Mouse (Mus musculus) kidney, postnatal 36 days (tissue): ENCODE results near the gene Cd55b.
"Not testable (repeated sequence)": the region's sequence is repeated elsewhere in the genome, so short reads cannot be mapped to it uniquely, and the experiment has no call there.

Experiments used
- DNase-seq, 2 experiments: peaks; one replicate each; pipeline ENCODE4 v3.0.0; 2021 to 2022; ENCODE audit warnings: mixed read lengths in 2 of 2

Gene Cd55b

DNA sequence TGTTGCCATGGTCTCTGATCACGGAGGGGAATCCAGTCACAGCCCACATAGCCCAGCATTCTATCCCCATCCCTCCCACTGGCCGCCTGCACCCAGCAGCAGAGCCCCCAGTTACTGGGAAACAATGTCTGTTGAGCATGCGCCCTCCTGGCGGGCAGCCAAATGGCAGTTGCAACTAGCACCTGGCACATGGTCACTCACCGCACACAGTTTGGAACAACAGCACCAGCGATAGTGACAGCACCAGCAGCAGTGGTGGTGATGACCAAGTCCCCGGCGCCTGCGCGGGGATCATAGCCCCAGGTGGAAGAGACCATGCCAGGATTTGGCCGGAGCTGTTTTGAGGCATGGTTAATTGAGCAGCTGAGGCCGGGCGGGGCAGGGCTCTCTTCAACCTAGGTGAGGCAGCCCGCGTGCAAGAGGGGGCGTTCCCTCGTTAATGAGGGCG lies at the start of gene Cd55b:
TSS of gene Cd55b (minus strand) at position 346 of the 448 bp plus-strand sequence.
- peak in 1 of 2 experiments; percentile 45 for DNase-seq

DNA sequence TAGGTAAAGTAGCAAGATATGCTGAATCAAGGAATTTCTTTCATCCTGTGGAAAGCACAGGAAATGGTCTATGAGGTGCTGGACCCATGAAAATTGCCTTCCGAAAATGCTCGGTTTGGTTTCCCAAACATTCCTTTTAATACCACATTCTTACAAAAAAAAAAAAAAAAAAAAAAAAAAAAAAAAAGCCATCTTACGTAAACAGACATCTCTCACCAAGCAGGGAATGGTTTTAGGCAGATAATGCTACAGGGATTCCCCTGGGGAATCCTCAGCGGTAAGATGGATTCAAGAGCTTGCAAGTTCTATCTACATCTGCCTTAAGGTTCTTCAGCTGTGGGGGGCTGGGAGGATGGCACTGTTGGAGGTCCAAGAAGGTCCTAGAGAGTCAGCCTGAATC lies 47.3 kb upstream of the Cd55b start:
- DNase-seq = no peak

DNA sequence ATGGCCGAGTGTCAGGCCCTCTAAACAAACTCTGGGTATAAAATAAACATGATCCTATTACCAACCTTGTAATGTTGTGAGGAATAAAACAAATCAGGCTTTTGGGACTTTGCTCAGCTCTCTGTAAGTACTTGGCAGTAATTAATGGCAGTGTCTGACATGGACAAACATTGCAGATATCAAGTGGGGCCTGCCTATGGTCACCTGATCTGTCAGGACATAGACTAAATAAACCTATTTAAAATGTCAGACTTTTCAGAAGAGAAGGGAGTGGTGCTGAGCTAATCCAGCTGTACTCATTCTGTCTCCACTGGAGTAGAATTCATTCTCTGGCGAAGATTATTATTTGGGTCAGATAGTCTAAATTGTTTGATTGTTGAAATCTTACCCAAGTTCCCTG lies 44.6 kb upstream of the Cd55b start:
- no peak for DNase-seq

DNA sequence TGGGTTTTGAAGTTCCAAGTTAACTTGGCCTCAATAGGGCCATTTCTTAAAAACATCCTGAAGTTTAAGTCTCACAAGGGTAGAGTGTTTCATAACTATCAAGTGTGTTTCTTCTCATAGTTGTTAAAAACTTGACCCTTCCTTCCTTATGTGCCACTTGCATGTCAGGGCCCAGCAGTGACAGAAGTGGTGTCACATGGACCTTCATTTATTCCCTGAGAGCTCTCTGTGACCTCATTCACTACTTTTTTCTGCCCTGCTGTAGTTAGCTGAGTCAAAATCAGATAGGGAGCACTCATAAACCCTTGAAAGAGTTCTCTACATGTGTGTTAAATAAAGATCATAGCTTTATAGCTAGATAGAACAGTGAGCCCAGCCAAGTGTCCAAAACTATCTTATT lies 41.4 kb upstream of the Cd55b start:
- no peak for DNase-seq

DNA sequence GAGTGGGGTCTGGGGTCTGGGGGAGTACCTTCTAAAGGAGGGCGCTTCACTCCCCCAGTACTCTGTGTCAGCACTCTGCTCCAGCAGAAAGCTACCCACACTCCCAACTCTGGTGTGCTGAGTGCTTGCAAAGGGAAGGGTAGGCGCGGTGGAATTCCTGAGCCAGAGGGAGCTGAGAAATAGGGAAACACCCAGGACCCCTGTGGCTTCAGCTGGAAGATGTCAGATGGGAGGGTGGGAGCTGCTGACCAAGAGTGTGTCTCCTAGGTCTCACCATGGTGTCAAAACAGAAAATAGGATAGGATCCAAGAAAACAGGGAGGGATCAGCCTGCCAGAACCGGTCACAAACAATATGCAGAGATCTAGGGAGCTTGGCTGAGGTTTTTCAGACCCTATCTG lies 40.1 kb upstream of the Cd55b start:
- DNase-seq = peak in 1 of 2 experiments; percentile 6

DNA sequence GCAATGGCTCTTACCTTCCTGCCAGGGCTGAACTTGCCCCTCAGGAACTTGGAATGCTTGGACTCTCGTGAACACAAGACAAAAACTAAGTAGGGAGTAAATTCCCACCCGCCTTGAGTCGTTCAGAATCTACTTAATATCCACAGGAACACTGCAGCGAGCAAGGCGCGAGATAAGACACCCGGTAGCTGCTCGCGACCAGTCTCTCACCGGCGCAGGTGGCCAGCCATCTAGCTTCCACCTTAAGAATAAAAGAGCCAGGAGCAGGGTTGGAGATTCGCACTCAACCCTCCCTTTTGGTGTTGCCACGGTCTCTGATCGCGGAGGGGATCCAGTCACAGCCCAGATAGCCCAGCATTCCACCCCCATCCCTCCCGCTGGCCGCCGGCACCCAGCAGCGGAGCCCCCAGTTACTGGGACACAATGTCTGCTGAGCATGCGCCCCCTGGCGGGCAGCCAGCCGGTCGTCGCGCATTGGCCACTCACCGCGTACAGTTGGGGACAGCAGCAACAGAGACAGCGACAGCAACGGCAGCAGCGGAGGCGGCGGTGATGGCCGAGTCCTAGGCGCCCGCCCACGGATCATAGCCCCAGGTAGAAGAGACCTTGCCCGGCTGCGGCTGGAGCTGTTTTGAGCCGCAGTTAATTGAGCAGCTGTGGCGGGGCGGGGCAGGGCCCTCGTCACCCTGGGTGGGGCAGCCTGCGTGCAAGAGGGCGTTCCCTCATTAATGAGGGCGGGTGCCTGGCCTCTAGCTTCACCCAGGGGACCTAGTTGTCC lies 39.5 kb upstream of the Cd55b start, which contains the start of gene Cd55:
TSS of gene Cd55 (minus strand) at position 661 of the 778 bp plus-strand sequence.
- DNase-seq = peak; percentile 80 to 93

DNA sequence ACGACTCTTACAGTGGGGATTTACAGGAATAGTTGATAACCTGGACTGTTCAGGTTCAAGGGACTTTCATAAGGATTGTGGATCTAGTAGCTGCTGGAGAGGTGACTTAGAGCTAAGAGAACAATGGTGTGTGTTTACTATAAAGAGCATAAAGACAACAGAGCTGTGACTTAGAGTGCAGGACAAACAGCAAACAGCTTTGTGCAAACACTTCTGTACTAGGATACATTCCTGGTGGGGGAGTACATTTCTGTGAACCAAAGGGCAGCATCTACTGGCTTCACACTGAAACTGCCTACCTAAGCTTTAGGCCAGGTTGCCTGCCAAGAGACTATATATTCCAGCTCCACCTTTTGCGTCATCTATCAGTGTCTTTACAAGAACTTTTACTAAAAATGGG lies 32.3 kb upstream of the Cd55b start:
- DNase-seq = no peak

DNA sequence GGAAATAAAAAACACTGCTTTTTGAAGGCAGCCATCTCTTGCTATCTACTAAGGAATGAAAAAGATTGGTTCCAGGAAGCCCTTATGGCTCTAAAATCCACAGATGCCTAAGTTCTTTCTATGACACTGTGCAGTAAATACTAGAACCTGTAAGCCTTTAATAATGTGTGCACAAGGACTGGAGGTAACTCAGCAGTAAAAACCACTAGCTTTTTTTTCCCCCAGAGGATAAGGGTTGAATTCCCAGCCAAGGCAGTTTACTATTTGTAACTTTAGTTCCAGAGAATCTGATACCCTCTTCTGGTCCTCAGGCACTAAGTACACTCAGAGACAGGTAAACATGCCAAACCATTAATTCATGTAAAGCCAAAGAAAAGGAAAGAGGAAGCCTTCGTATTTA lies 20.1 kb upstream of the Cd55b start:
- DNase-seq = not testable (repeated sequence)

DNA sequence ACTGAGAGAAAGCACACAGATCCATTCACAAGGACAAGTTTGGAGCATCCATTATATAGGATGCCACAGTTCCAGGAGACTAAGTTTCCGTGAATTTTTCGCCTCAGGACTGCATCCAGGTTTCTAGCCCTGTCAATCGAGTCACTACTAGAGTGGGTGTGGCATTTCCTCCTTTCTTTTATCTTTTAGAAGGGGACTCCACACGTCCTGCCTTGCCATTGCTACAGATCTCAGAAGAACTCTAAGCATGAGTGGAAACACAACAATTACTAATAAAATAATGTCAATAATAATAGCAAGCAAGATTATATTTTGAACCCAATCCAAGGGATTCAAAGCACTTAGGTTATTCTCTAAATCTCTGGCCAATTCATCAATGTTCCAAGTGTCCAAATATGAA lies 8.1 kb upstream of the Cd55b start:
- DNase-seq = no peak

DNA sequence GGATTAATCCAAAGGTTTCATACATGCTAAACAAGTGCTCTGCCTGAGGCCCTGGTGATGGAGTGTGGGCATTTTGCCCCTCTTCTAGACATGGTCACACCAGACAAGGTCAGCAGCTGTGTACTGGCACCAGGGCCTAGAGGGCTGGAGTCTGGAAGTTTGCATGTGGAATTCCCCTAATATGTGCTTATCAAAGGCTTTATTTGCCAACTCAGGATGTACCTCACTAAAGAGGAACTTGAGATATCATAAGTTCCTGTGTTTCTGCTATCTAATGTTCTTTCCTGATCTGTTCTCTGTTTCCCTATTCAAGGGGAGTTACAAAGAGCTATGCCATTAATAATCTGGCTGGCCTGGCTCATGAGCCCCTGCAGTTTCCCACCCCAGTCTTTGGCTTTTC lies 5.9 kb upstream of the Cd55b start:
- not testable (repeated sequence) for DNase-seq

DNA sequence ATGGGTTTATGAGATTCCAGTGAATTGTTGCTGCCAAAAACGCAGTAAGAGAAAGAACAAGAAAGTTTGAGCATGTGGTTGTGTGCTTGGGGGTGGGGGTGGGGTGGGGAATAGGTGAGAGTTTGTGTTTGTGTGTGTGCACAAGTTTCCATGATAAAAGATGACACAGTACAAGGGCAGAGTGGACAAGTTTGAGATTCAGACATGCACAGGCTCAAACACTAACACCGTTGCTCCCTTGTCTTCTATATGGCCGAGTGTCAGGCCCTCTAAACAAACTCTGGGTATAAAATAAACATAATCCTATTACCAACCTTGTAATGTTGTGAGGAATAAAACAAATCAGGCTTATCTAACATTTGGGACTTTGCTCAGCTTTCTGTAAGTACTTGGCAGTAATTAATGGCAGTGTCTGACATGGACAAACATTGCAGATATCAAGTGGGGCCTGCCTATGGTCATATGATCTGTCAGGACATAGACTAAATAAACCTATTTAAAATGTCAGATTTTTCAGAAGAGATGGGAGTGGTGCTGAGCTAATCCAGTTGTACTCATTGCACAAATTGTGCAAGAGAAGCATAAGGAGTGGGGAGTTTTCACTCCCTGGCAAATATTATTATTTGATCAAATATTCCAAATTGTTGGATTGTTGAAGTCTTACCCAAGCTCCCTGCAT lies 4.5 kb upstream of the Cd55b start:
- DNase-seq = not testable (repeated sequence)

DNA sequence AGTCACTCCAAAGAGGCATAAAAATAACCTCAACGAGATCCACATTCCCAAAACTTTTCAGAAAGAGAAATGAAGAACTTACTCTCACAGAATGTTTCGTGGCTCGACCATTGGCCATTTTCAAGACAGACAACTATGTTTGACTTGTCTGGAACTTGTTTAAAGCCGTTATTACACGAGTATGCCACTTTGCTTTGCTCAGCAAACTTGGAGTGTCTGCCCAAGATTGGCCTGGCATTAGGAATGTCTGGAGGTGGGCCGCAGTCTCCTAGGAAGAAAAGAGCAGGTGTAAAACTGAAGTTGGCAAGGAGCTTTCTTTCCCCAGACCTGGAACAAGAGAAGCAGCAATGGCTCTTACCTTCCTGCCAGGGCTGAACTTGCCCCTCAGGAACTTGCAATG lies 776 bp downstream of the Cd55b start:
- not testable (repeated sequence) for DNase-seq

DNA sequence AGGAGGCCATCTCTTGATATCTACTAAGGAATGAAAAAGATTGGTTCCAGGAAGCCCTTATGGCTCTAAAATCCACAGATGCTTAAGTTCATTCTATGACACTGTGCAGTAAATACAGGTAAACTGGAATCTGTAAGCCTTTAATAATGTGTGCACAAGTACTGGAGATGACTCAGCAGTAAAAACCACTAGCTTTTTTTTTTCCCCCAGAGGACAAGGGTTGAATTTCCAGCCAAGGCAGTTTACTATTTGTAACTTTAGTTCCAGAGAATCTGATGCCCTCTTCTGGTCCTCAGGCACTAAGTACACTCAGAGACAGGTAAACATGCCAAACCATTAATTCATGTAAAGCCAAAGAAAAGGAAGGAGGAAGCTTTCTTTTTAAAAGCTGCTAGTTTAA lies 25.7 kb downstream of the Cd55b start:
- peak in 1 of 2 experiments; percentile 24 for DNase-seq

DNA sequence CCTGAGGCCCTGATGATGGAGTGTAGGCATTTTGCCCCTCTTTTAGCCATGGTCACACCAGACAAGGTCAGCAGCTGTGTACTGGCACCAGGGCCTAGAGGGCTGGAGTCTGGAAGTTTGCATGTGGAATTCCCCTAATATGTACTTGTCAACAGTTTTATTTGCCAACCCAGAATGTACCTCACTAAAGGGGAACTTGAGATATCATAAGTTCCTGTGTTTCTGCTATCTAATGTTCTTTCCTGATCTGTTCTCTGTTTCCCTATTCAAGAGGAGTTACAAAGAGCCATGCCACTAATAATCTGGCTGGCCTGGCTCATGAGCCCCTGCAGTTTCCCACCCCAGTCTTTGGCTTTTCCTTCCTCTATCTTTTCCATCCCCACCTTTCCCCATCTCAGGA lies 35.5 kb downstream of the Cd55b start:
- not testable (repeated sequence) for DNase-seq

DNA sequence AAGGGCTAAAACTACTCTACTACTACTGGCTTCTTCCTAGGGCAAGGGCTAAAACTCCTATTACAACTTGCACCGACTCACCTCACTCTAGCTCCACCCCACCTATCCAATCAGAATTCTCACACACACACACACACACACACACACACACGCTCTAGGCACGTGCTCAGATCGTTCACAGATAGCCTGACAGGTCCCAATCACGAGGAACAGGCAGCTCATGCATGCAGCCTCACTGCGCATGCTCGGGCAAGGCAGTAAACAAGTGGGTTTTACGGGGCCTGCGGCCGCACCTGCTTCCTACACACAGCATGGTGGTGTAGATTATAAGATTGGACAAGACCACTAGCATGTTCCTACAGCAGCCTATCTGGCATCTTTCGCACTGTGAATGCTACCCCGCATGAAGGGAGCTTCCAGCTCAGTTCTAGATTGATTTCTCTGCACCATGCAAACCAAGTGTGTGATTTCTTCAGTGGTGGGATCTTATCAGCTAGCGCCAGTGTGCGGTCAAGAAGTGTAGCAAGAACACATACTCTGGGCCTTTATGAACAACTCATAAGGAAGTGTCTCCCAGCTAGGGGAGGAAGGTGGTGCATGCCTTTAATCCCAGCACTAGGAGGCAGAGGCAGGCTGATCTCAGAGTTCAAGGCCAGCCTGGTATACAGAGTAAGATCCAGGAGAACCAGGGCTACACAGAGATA lies 44.9 kb downstream of the Cd55b start:
- no peak for DNase-seq

DNA sequence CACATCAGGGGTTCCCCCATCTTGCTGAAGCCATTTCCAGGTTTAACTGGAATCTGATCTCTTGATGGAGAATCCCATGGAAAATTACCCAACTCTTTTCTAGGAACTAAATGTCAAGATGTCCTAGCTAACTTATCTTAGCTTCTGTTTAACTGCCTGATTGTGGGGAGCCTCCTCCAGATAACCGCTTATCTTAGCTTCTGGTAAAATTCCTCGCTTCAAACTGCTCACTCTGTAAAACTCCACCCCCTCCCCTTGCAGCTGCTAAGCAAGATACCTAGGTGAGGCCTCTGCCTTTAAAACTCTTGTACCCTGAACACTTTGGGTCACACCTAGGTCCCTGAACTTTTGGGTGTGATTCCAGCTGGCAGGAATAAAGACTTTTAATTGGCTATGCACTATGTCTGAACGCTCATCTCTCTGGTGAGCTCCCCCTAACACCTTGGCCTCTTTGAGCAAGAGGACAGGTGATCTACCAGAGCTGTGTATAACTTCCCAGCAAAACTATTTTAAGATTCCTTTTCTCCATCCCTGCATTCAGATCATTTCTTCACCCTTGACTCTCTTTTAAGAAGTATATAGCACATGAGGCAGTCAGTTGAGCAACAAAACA lies 48.5 kb downstream of the Cd55b start:
- DNase-seq = no peak

DNA sequence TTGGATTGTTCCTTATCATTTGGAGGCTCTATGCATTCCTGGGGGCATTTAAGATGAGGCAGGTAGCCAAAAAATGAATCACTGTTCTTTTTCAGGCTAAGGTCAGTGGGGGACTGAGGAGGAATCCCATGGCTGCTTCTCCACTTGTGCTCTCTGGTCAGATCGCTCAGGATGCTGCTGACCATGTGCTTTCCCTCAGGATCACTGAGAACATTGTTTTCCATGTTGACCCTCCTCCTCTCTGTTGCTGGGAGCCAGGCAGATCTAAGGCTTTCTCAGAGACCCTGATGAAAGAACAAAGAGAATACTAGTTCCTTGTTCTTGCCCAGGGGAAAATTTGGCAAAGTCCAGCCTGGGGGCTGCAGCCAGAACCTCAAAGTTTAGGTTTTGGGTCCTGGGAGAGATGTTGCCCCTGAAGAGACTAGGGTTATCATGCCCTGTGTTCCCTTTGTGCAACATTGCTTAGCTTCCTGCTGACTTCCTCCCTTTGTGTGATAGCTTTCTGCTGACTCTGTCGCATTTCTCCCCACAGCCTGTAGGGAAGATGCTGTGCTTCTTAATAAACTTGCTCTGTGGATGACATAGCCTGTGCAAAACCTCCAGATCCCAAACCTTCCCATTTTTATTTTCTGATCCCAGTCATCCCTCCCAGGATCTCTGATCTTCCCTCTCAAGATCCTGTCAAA lies 49.3 kb downstream of the Cd55b start:
- no peak for DNase-seq

DNA sequence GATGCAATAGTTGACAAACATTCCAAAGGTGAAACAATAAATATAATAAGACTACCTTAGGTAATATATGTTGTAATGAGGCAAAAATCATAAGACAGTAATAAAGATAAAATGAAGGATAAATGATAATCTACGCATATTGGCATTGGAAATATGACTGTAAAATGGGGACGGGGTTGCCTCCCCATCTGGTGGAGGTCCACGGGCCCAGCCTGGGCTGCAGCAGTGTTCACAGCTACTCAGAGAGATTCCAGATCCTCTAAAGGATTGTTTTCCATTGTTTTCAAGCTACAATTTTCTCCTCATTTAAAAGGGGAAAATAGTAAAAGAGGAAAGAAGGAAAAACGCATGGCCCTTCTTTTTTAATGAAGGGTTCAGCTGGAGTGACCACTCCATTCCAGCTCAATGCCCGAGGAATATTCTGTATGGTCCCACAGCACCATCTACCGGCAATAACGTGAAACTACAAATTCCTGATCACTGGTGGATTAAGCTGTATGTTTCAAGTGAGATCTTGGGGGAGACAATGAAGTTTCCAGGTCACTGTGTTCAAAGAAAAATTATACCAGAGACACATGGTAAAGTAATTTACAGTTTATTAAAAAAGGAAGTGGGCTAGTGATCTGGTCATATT lies 50.8 kb downstream of the Cd55b start:
- peak; percentile 53 to 59 for DNase-seq

DNA sequence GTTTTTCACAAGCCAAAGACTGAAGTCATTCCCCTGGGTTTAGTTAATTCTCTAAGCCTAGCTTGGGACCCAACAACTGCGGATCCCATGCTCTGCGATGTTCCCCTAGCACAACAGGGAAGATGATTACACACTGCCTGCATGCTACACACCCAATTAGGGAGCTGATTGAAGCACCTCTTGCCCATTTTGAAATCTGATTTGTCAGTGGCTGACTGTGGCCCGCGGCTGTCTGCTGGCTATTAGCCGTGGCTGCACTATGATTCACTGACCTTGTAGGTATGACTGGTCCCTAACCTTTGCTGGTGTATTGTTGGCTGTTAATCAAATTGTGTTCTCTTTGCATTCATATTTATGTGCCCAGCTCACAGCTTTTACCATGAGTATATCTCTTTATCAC lies 51.5 kb downstream of the Cd55b start:
- no peak for DNase-seq

DNA sequence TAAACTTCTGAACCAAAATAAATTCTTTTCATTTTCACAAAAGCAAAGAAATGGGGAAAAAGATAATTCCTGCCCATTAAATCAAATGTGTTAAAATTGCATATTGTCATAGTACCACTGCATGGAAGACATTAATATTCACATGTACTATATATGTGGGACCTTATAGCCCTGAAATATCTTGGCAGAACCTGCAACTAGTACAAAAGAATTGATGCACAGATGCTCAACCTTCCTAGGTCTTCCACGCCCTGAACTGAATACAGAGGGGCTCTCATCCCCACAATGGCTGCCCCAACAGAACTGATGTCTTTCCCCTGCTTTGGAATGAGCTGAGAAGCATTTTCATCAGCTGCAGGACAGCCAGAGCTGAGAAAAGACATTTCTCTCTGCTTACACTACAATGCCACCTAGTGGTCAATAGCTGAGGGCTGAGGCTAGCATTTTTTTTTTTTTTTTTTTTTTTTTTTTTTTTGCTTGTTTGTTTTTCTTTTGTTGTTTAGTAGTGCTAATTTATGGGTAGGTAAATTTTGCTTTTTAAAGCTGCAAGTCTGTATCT lies 72.7 kb downstream of the Cd55b start:
- peak; percentile 23 for DNase-seq

DNA sequence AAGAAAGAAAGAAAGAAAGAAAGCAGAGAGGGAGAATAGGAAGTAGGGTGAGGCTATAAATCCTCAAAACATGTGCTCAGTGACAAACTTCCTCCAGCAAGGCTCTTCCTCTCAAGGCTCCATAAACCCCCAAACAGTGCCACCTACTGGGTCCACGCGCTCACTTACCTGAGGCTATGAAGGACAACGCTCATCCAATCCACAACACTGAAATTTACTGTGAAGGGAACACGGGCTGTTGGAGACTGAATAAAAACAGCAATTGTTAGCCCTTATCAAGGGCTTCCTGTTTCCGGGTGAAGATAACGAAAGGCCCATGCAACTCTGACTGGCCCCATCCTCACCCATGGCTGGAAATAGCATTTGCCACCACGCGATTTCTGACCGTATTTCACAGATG lies 80.4 kb downstream of the Cd55b start:
- no peak for DNase-seq
